Mouse (Mus musculus): ENCODE measurements around the gene Bpifb2.
"Not testable (repeated sequence)": the region's sequence is repeated elsewhere in the genome, so short reads cannot be mapped to it uniquely, and the experiment has no call there.

The Bpifb2 gene

GRCm38 (mm10) chr2:153874745-153875144 is at the start of gene Bpifb2:
TSS of gene Bpifb2 (plus strand) at chr2:153875045.
- no peak for DNase-seq (ENCODE audit: low spot score)

GRCm38 (mm10) chr2:153825900-153826299 is 48.9 kb upstream of the Bpifb2 start:
- not testable (repeated sequence) for DNase-seq (ENCODE audit: low spot score)

- no peak for DNase-seq (ENCODE audit: low spot score)
Measured at GRCm38 (mm10) chr2:153827171-153827830, 47.5 kb upstream of the Bpifb2 start.

GRCm38 (mm10) chr2:153828704-153829103 is 46.1 kb upstream of the Bpifb2 start:
- no peak for DNase-seq (ENCODE audit: low spot score)

GRCm38 (mm10) chr2:153833291-153833690 is 41.6 kb upstream of the Bpifb2 start:
- no peak for DNase-seq (ENCODE audit: low spot score)

GRCm38 (mm10) chr2:153842854-153843253 is 32.0 kb upstream of the Bpifb2 start:
- DNase-seq (ENCODE audit: low spot score), result no peak

- DNase-seq (ENCODE audit: low spot score), result no peak
Measured at GRCm38 (mm10) chr2:153848389-153848788, 26.5 kb upstream of the Bpifb2 start.

- no peak for DNase-seq (ENCODE audit: low spot score)
Measured at GRCm38 (mm10) chr2:153850351-153851029, 24.4 kb upstream of the Bpifb2 start.

GRCm38 (mm10) chr2:153851030-153851360 is 23.9 kb upstream of the Bpifb2 start:
- no peak for DNase-seq (ENCODE audit: low spot score)

- DNase-seq (ENCODE audit: low spot score), result no peak
Measured at GRCm38 (mm10) chr2:153853544-153853943, 21.3 kb upstream of the Bpifb2 start.

GRCm38 (mm10) chr2:153859581-153859980 is 15.3 kb upstream of the Bpifb2 start:
- DNase-seq (ENCODE audit: low spot score), result no peak

- DNase-seq (ENCODE audit: low spot score), result no peak
Measured at GRCm38 (mm10) chr2:153860315-153860714, 14.5 kb upstream of the Bpifb2 start.

- DNase-seq (ENCODE audit: low spot score), result no peak
Measured at GRCm38 (mm10) chr2:153860715-153861114, 14.1 kb upstream of the Bpifb2 start.

GRCm38 (mm10) chr2:153861960-153862359 is 12.9 kb upstream of the Bpifb2 start:
- no peak for DNase-seq (ENCODE audit: low spot score)

GRCm38 (mm10) chr2:153870984-153871383 is 3.9 kb upstream of the Bpifb2 start, which contains the start of gene Sun5:
TSS of gene Sun5 (minus strand) at chr2:153871084.
- DNase-seq (ENCODE audit: low spot score), result no peak

GRCm38 (mm10) chr2:153899111-153899510 is 24.3 kb downstream of the Bpifb2 start:
- DNase-seq (ENCODE audit: low spot score), result no peak

GRCm38 (mm10) chr2:153900088-153900487 is 25.2 kb downstream of the Bpifb2 start, which contains the start of gene Bpifb6:
TSS of gene Bpifb6 (plus strand) at chr2:153900388.
- no peak for DNase-seq (ENCODE audit: low spot score)

- DNase-seq (ENCODE audit: low spot score), result no peak
Measured at GRCm38 (mm10) chr2:153902726-153903125, 27.9 kb downstream of the Bpifb2 start.

- peak; percentile 50 for DNase-seq (ENCODE audit: low spot score)
Measured at GRCm38 (mm10) chr2:153906626-153907025, 31.8 kb downstream of the Bpifb2 start.

- peak; percentile 39 for DNase-seq (ENCODE audit: low spot score)
Measured at GRCm38 (mm10) chr2:153914151-153914550, 39.3 kb downstream of the Bpifb2 start.

GRCm38 (mm10) chr2:153917930-153918329 is 43.1 kb downstream of the Bpifb2 start, which contains the start of gene Bpifb3:
TSS of gene Bpifb3 (plus strand) at chr2:153918230.
- DNase-seq (ENCODE audit: low spot score), result no peak

GRCm38 (mm10) chr2:153921246-153921645 is 46.4 kb downstream of the Bpifb2 start:
- no peak for DNase-seq (ENCODE audit: low spot score)

- no peak for DNase-seq (ENCODE audit: low spot score)
Measured at GRCm38 (mm10) chr2:153929871-153930413, 55.1 kb downstream of the Bpifb2 start.
